Mouse (Mus musculus) intestine, embryonic 16.5 days (tissue): ENCODE results near the gene Tshz2. TPM values are rescaled to one million over a fixed set of nuclear protein-coding genes. Genes with fewer than 3 reads are reported as not detected.

Experiments used
- ATAC-seq: fragments of 200-750 bp; cut with Nextera tagmentation; 2 replicates; pipeline ENCODE4 v1.8.0; 2017; ENCODE audit warnings: moderate TSS enrichment, moderate library complexity
- H3K27ac ChIP-seq: fragments of 300-500 bp; sonication (generic); 2 replicates; pipeline ENCODE4 v1.5.1; 2014; ENCODE audit warnings: mild to moderate bottlenecking, low read length
- H3K27me3 ChIP-seq: fragments of 300-500 bp; sonication (generic); replicated peaks from 2 replicates; pipeline ENCODE4 v1.6.1; 2014; ENCODE audit warnings: low read length, control low read depth, mixed read lengths; ENCODE audit not compliant: control insufficient read depth, insufficient read depth
- H3K36me3 ChIP-seq: fragments of 300-500 bp; sonication (generic); 2 replicates; pipeline ENCODE4 v1.6.1; 2014; ENCODE audit warnings: low read length, control low read depth; ENCODE audit not compliant: control insufficient read depth, insufficient read depth
- H3K4me1 ChIP-seq: fragments of 300-500 bp; sonication (generic); 2 replicates; pipeline ENCODE4 v1.6.1; 2014; ENCODE audit warnings: low read length, control low read depth, mixed read lengths; ENCODE audit not compliant: control insufficient read depth, insufficient read depth
- H3K4me2 ChIP-seq: fragments of 300-500 bp; sonication (generic); 2 replicates; pipeline ENCODE4 v1.6.1; 2014; ENCODE audit warnings: low read depth, low read length, control low read depth
- H3K4me3 ChIP-seq: fragments of 300-500 bp; sonication (generic); 2 replicates; pipeline ENCODE4 v1.5.1; 2014; ENCODE audit warnings: mild to moderate bottlenecking, low read length
- H3K9ac ChIP-seq: fragments of 300-500 bp; sonication (generic); 2 replicates; pipeline ENCODE4 v1.6.1; 2014; ENCODE audit warnings: low read depth, low read length
- H3K9me3 ChIP-seq: fragments of 300-500 bp; sonication (generic); 2 replicates; pipeline ENCODE4 v1.6.1; 2016; ENCODE audit warnings: low read length, control low read depth; ENCODE audit not compliant: control insufficient read depth
- WGBS: fragments of 180-500 bp; shearing (Covaris S2); extraction: QIAGEN DNeasy Blood & Tissue Kit; methylation state at CpG from one replicate; pipeline ENCODE4 v1.1.7; 2014; 5-methylcytosine and 5-hydroxymethylcytosine counted together
- polyA plus RNA-seq: library from polyadenylated mRNA; unstranded; fragments of >200 nt; fragmentation: Nextera tagmentation; extraction: Ambion mirVana; gene quantifications from 2 replicates; pipeline ENCODE4 v1.2.1, GENCODE M21; 2015

The Tshz2 gene
- polyA plus RNA-seq, 1 experiment from 2014 or later: 14.0 TPM

DNA sequence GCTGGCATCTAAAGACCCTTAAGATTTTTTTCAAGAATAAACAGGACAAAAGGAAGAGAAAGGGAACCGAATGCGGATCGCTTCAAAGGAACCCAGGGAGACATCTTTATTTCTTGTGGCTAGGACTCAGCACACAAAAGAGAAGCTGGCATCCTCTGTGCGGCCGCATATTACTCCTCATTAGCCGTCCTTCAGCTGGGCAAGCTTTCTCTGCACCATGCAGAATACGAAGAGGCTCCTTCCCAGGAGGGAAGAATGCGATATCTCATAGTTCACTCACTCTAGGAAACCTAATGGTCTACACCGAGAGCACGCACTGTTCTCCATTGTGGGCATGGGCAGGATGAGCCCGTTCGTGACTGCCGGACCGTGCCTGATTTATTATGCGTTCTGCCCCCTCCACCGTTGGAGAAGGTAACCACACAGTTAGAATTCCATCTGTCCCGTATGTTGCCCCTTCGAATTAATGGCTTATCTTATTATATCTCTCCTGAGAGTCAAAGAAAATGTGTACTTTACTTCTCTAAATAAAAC, 89.0 kb downstream of the Tshz2 start:
- 62% methylated on average over 18 of the region's 18 CpGs for WGBS
- Histone ChIP-seq H3K27me3 (no peaks in the 10 kb centered on the region), H3K9me3 (no peaks in the 10 kb centered on the region), H3K36me3 (no peaks in the 10 kb centered on the region), H3K4me1 (peaks cover 34% of the 10 kb centered on the region), H3K27ac (peak overlapping the region; percentile 34; the same call in 1 of the 2 replicates), H3K9ac (no peak overlapping the region), H3K4me2 (no peak overlapping the region), H3K4me3 (no peak overlapping the region)
- no peak for ATAC-seq

- ATAC-seq: no peak
- H3K27me3 ChIP-seq: no peaks in the 10 kb centered on the region
- H3K4me3 ChIP-seq: no peak overlapping the region
- no peaks in the 10 kb centered on the region for H3K36me3 ChIP-seq
- peak overlapping the region; percentile 79 for H3K27ac ChIP-seq
- no peaks in the 10 kb centered on the region for H3K9me3 ChIP-seq
- peaks cover 31% of the 10 kb centered on the region for H3K4me1 ChIP-seq
- WGBS: 56% methylated on average over 6 of the region's 6 CpGs
- no peak overlapping the region for H3K4me2 ChIP-seq
- H3K9ac ChIP-seq: 0 out of 2 replicates have a peak overlapping the region, but pooled peaks have one; percentile 30
These were observed 89.5 kb downstream of the Tshz2 start for GRCm38 (mm10) chr2:169722341-169722740.

DNA sequence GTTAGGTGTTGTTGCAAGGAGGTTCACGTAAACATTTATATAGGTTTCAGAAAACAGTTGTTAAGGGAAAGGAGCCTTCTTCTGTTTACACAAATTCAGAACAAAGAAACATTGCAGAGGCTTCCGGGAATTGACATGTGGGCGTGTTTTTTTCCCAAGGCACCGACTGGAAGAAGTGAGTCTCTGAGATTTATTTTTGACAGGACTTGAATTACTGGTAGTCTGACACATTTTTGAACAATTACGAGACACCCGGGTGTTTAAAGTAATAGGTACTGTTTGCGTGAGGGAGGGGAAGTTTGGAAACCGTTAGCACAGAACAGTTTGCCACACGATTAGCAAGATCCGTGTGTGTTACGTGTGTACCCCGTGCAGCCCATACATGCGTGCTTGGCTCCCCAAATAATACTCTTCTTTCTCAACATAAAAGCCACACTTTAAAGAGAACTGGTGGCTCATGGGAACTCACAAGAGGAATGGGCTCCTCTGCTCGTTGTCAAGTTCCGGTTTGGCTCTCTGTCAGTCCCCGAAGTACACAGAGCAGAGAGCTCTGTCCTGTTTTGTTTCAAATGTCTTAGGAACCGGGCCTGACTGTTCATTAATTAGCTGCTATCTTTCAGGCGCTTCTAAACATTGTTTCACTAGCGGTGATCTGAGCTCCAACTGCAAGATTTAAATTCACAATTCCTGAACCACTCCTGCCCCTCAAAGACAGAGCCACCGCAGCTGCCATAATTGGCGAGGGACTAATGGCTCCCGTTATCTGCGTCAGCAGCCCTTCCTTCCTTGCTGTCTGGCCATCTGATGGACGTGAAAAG, 91.0 kb downstream of the Tshz2 start:
- Histone ChIP-seq H3K4me1 (peaks cover 26% of the 10 kb centered on the region), H3K27me3 (no peaks in the 10 kb centered on the region), H3K4me2 (peak overlapping the region; percentile 13; the same call in 1 of the 2 replicates), H3K9ac (peak overlapping the region; percentile 0; the same call in 1 of the 2 replicates), H3K4me3 (no peak overlapping the region), H3K9me3 (no peaks in the 10 kb centered on the region), H3K27ac (peak overlapping the region; percentile 83), H3K36me3 (no peaks in the 10 kb centered on the region)
- peak; percentile 68; the same call in 1 of the 2 replicates for ATAC-seq
- 22% methylated on average over 24 of the region's 24 CpGs for WGBS

- 55% methylated on average over 16 of the region's 16 CpGs for WGBS
- no peaks in the 10 kb centered on the region for H3K36me3 ChIP-seq
- no peak for ATAC-seq
- H3K4me1 ChIP-seq: peaks cover 14% of the 10 kb centered on the region
- H3K9me3 ChIP-seq: no peaks in the 10 kb centered on the region
- H3K9ac ChIP-seq: no peak overlapping the region
- no peaks in the 10 kb centered on the region for H3K27me3 ChIP-seq
- 0 out of 2 replicates have a peak overlapping the region, but pooled peaks have one; percentile 4 for H3K27ac ChIP-seq
- H3K4me3 ChIP-seq: no peak overlapping the region
- H3K4me2 ChIP-seq: no peak overlapping the region
These were observed 96.0 kb downstream of the Tshz2 start for GRCm38 (mm10) chr2:169728651-169729280.

GRCm38 (mm10) chr2:169730551-169730996, 97.8 kb downstream of the Tshz2 start:
- Histone ChIP-seq H3K9me3 (no peaks in the 10 kb centered on the region), H3K27ac (no peak overlapping the region), H3K9ac (no peak overlapping the region), H3K4me3 (no peak overlapping the region), H3K4me1 (peaks cover 8% of the 10 kb centered on the region), H3K4me2 (no peak overlapping the region), H3K36me3 (no peaks in the 10 kb centered on the region), H3K27me3 (no peaks in the 10 kb centered on the region)
- 59% methylated on average over 7 of the region's 7 CpGs for WGBS
- ATAC-seq: 0 out of 2 replicates have a peak, but pooled peaks have one; percentile 18

- Histone ChIP-seq H3K9ac (no peak overlapping the region), H3K4me3 (no peak overlapping the region), H3K27ac (0 out of 2 replicates have a peak overlapping the region, but pooled peaks have one; percentile 15), H3K4me2 (no peak overlapping the region), H3K4me1 (peaks cover 8% of the 10 kb centered on the region; the same call in 1 of the 2 replicates), H3K36me3 (no peaks in the 10 kb centered on the region), H3K9me3 (no peaks in the 10 kb centered on the region), H3K27me3 (no peaks in the 10 kb centered on the region)
- no peak for ATAC-seq
- 65% methylated on average over 7 of the region's 7 CpGs for WGBS
These were observed 101.2 kb downstream of the Tshz2 start for GRCm38 (mm10) chr2:169734053-169734452.

- H3K27me3 ChIP-seq: no peaks in the 10 kb centered on the region
- no peaks in the 10 kb centered on the region for H3K36me3 ChIP-seq
- H3K27ac ChIP-seq: no peak overlapping the region
- H3K9me3 ChIP-seq: no peaks in the 10 kb centered on the region
- H3K4me1 ChIP-seq: no peaks in the 10 kb centered on the region
- no peak overlapping the region for H3K4me3 ChIP-seq
- WGBS: 84% methylated on average over 26 of the region's 26 CpGs
- no peak for ATAC-seq
- no peak overlapping the region for H3K4me2 ChIP-seq
- no peak overlapping the region for H3K9ac ChIP-seq
These were observed 102.9 kb downstream of the Tshz2 start for GRCm38 (mm10) chr2:169735475-169736406.

DNA sequence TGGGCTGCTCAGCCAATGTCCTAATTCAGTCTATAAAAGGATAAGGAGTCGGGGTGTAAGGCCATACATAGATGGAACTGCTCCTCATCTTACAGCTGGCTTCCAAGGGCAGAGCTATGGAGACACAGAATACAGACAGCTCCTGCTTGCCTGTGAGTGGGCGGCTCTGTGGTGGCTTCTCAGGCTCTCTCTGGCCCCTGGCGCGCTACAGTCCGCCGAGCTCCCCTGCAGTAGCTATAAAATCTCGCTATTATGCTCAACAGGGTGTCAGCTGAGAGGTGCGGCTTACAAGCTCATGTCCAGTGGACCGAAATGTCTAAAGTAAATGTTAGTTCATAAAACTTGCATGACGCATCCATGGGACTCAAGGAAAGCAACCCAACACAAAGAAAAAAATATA, 108.2 kb downstream of the Tshz2 start:
- H3K4me1 ChIP-seq: peaks cover 4% of the 10 kb centered on the region; the same call in 1 of the 2 replicates
- no peak overlapping the region for H3K27ac ChIP-seq
- 81% methylated on average over 10 of the region's 10 CpGs for WGBS
- H3K36me3 ChIP-seq: no peaks in the 10 kb centered on the region
- no peaks in the 10 kb centered on the region for H3K9me3 ChIP-seq
- no peak overlapping the region for H3K9ac ChIP-seq
- no peak overlapping the region for H3K4me3 ChIP-seq
- no peaks in the 10 kb centered on the region for H3K27me3 ChIP-seq
- no peak overlapping the region for H3K4me2 ChIP-seq
- no peak for ATAC-seq
